Mouse (Mus musculus): ENCODE results near the gene Ssbp3. TPM values are rescaled to one million over a fixed set of nuclear protein-coding genes. Genes with fewer than 3 reads are reported as not detected.

The Ssbp3 gene
- total and polyA plus RNA-seq, 3 experiments: 30.5 to 242 (median 116) TPM

- H3K27me3 ChIP-seq (ENCODE audit: control insufficient read depth in 1 of 2, insufficient read depth in 2 of 2, low read length in 2 of 2): no peaks in the 10 kb centered on the region
- TF ChIP-seq EP300 (IDR thresholded peaks at IDR 0.05; ENCODE audit: low read depth in 1 of 2, low read length in 2 of 2) (0 out of 4 replicates have a peak, but pooled peaks of 1 of the 2 experiments have one; percentile 12), BHLHE40 (IDR thresholded peaks at IDR 0.05; ENCODE audit: borderline replicate concordance, low read depth, low read length) (no peak), MXI1 (IDR thresholded peaks at IDR 0.05; ENCODE audit: low read depth, low read length) (peak; percentile 26; the same call in 1 of the 2 replicates), NRF1 (IDR thresholded peaks at IDR 0.05; ENCODE audit: insufficient read depth, low read depth, low read length, poor library complexity, severe bottlenecking) (no peak), TCF12 (IDR thresholded peaks at IDR 0.05; ENCODE audit: low read depth, low read length) (0 out of 2 replicates have a peak, but pooled peaks have one; percentile 26), GATA1 (IDR thresholded peaks at IDR 0.05; ENCODE audit: low read depth, low read length) (0 out of 2 replicates have a peak, but pooled peaks have one; percentile 28), MAZ (IDR thresholded peaks at IDR 0.05; ENCODE audit: low read depth, low read length) (no peak), ZKSCAN1 (IDR thresholded peaks at IDR 0.05; ENCODE audit: low read depth, low read length) (no peak), TAL1 (IDR thresholded peaks at IDR 0.05; ENCODE audit: low read length) (peak; percentile 59), POLR2AphosphoS5 (IDR thresholded peaks at IDR 0.05; ENCODE audit: borderline replicate concordance, low read depth, low read length) (no peak), MYC (IDR thresholded peaks at IDR 0.05; ENCODE audit: low read depth, low read length) (peak; percentile 67), GABPA (IDR thresholded peaks at IDR 0.05; ENCODE audit: low read depth, low read length) (no peak), ZMIZ1 (IDR thresholded peaks at IDR 0.05; ENCODE audit: low read depth, low read length) (no peak), ZC3H11A (IDR thresholded peaks at IDR 0.05; ENCODE audit: low read depth, low read length) (no peak), MAX (IDR thresholded peaks at IDR 0.05; ENCODE audit: low read length) (peak; percentile 40)
- peaks cover 5 to 10% of the 10 kb centered on the region in 2 experiments; a peak in 3 of 4 replicates for H3K4me1 ChIP-seq (ENCODE audit: control insufficient read depth in 1 of 2, insufficient read depth in 2 of 2, low read length in 2 of 2)
- H3K9ac ChIP-seq (ENCODE audit: control insufficient read depth, low read depth, low read length, poor library complexity, severe bottlenecking): peak overlapping the region; percentile 52
- no peak overlapping the region for H3K4me3 ChIP-seq (ENCODE audit: control insufficient read depth in 1 of 2, insufficient read depth in 1 of 2, low read depth in 2 of 2, low read length in 2 of 2)
- peak overlapping the region; percentile 47 for H3K27ac ChIP-seq (ENCODE audit: control insufficient read depth, low read depth, low read length)
- H3K36me3 ChIP-seq (ENCODE audit: control insufficient read depth in 1 of 2, insufficient read depth in 2 of 2, low read length in 2 of 2): no peaks in the 10 kb centered on the region
- H3K79me2 ChIP-seq (ENCODE audit: control insufficient read depth, insufficient read depth, low read length, poor library complexity): no peaks in the 10 kb centered on the region
- peak; percentile 69 for DNase-seq (ENCODE audit: low read depth, low spot score)
- no peaks in the 10 kb centered on the region for H3K9me3 ChIP-seq (replicated peaks; ENCODE audit: insufficient read depth, low read length)
Observed at GRCm38 (mm10) chr4:107096043-107096442, 185.5 kb downstream of the Ssbp3 start.

GRCm38 (mm10) chr4:107096841-107097373 lies 186.4 kb downstream of the Ssbp3 start, which contains the start of gene Cdcp2:
Gene Cdcp2 (plus strand): TSS chr4:107096891.
- no peak for TF ChIP-seq TBP (IDR thresholded peaks at IDR 0.05; ENCODE audit: low read depth, low read length)
- TF ChIP-seq UBTF (IDR thresholded peaks at IDR 0.05; ENCODE audit: borderline replicate concordance, insufficient read depth, low read depth, low read length): no peak
- TF ChIP-seq CHD1 (IDR thresholded peaks at IDR 0.05; ENCODE audit: low read depth, low read length): no peak
- no peak for TF ChIP-seq USF2 (IDR thresholded peaks at IDR 0.05; ENCODE audit: borderline replicate concordance in 1 of 2, insufficient read depth in 1 of 2, low read depth in 1 of 2, low read length in 2 of 2)
- no peak for TF ChIP-seq HCFC1 (IDR thresholded peaks at IDR 0.05; ENCODE audit: low read depth, low read length)
- TF ChIP-seq RAD21 (IDR thresholded peaks at IDR 0.05; ENCODE audit: low read depth, low read length): no peak
- TF ChIP-seq RCOR1 (IDR thresholded peaks at IDR 0.05; ENCODE audit: low read depth, low read length): no peak
- no peak for TF ChIP-seq E2F4 (IDR thresholded peaks at IDR 0.05; ENCODE audit: borderline replicate concordance, low read depth, low read length)
- TF ChIP-seq MEF2A (IDR thresholded peaks at IDR 0.05; ENCODE audit: extremely low read depth, insufficient replicate concordance, low read depth, low read length, poor library complexity, severe bottlenecking): no peak
- TF ChIP-seq SMC3 (IDR thresholded peaks at IDR 0.05; ENCODE audit: low read depth, low read length): no peak
- no peak for TF ChIP-seq BHLHE40 (IDR thresholded peaks at IDR 0.05; ENCODE audit: borderline replicate concordance, low read depth, low read length)
- no peak for TF ChIP-seq KAT2A (conservative IDR thresholded peaks at IDR 0.05; ENCODE audit: low read depth, low read length)
- no peak for TF ChIP-seq MYB (IDR thresholded peaks at IDR 0.05; ENCODE audit: low read depth, low read length)
- no peak for TF ChIP-seq SIN3A (IDR thresholded peaks at IDR 0.05; ENCODE audit: low read length)
- TF ChIP-seq ZMIZ1 (IDR thresholded peaks at IDR 0.05; ENCODE audit: low read depth, low read length): no peak
- H3K4me3 ChIP-seq (ENCODE audit: control insufficient read depth in 1 of 2, insufficient read depth in 1 of 2, low read depth in 2 of 2, low read length in 2 of 2): no peak within 1 kb of the TSS
- H3K9me3 ChIP-seq (replicated peaks; ENCODE audit: insufficient read depth, low read length): no peaks in the 10 kb centered on the region
- peak within 1 kb of the TSS; percentile 52 for H3K9ac ChIP-seq (ENCODE audit: control insufficient read depth, low read depth, low read length, poor library complexity, severe bottlenecking)
- peaks cover 12 to 16% of the 10 kb centered on the region in 2 experiments; a peak in 3 of 4 replicates for H3K4me1 ChIP-seq (ENCODE audit: control insufficient read depth in 1 of 2, insufficient read depth in 2 of 2, low read length in 2 of 2)
- no peaks in the 10 kb centered on the region for H3K79me2 ChIP-seq (ENCODE audit: control insufficient read depth, insufficient read depth, low read length, poor library complexity)
- H3K27ac ChIP-seq (ENCODE audit: control insufficient read depth, low read depth, low read length): peak within 1 kb of the TSS; percentile 47
- peaks cover 0 to 2% of the 10 kb centered on the region in 2 experiments; a peak in 1 of 4 replicates for H3K36me3 ChIP-seq (ENCODE audit: control insufficient read depth in 1 of 2, insufficient read depth in 2 of 2, low read length in 2 of 2)
- DNase-seq (ENCODE audit: low read depth, low spot score): no peak
- H3K27me3 ChIP-seq (ENCODE audit: control insufficient read depth in 1 of 2, insufficient read depth in 2 of 2, low read length in 2 of 2): no peaks in the 10 kb centered on the region

Data from MEL (cell line).